Mouse (Mus musculus): ENCODE measurements at regions not wholly inside any gene's neighbourhood (a gene's known extent, or its start where the extent isn't known, plus 50 kb on each side); places are given as distances from the start of the nearest gene placed in this dataset.
A peak's percentile ranks its signal among the peaks of the same experiment; 100 is the strongest.

- TF ChIP-seq EP300 (IDR thresholded peaks at IDR 0.05) (peak; percentile 87), CTCF (IDR thresholded peaks at IDR 0.05) (no peak)
Measured at GRCm38 (mm10) chr8:77803147-77803903, 79.1 kb upstream of the Ednra start.

Data from lung, postnatal 0 days (tissue).